Mouse (Mus musculus): Measurements from ENCODE around the gene Noxo1.

- TF ChIP-seq POLR2A (IDR thresholded peaks at IDR 0.05; ENCODE audit: borderline replicate concordance, extremely low read depth, insufficient read depth, insufficient read length, poor library complexity, severe bottlenecking) (no peak), CTCF (IDR thresholded peaks at IDR 0.05; ENCODE audit: borderline replicate concordance, extremely low read depth, insufficient read depth, insufficient read length) (no peak)
These were observed 11.9 kb downstream of the Noxo1 start for GRCm38 (mm10) chr17:24707801-24708425.
